ENCODE assay signal across 8 mouse cellular contexts in the genomic region with DNA sequence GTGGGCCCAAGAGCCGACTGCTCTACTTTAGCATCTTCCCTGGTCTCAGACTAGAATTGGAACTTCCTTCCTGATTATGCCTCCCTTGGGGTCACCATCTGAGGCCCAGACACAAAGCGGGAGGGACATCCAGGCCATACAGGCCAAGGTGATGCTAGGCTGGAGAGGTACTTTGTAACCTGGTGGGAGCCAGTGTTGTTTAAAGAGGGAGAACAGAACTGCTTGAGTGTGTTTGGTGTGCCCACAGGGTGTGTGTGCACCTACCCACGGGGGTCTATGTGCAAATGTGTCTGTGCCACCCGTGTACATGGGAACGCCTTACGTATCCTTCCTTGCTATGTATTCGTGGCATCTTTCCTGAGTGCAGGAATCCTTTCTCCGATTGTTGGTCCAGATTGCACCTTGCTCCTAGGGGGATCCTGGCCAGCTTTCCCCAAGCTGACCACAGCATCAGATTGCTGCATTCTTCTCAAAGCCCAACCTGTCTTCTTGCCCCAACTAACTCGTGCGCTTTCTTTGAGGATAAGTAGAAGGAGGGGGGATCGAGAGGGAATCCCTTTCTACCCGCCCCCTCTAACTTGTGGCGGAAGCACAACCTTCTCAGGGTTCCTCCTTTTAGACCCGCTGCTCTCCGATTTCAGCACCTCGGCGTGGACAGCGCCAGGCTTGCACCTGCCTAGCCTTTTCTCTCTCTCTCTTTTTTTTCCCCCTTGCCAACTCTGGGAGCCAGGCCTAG.
DNase-seq lines count a peak whose midpoint lies in the region; ATAC-seq and TF ChIP-seq lines count a peak whose summit lies in the region.

No protein-coding gene starts in this region.

- H3K9ac ChIP-seq in ES-E14 (ENCODE audit: insufficient read depth, low read depth, low read length, poor library complexity, severe bottlenecking) = no peak overlapping the region
- H3K9ac ChIP-seq in stomach, postnatal 0 days (ENCODE audit: low read length) = no peak overlapping the region

- H3K4me3 ChIP-seq in ES-E14 (ENCODE audit: insufficient read depth in 1 of 2, low read depth in 1 of 2, low read length in 2 of 2, poor library complexity in 1 of 2, severe bottlenecking in 1 of 2) = peak overlapping the region in 1 of 2 experiments; percentile 87; a peak in 1 of 4 replicates
- peak overlapping the region; percentile 41; the same call in 1 of the 2 replicates for H3K4me3 ChIP-seq in stomach, postnatal 0 days (ENCODE audit: low read depth, low read length)

- in situ Hi-C loops in ES-E14 (cut with MboI; ENCODE audit: low sequenced_read_pairs in 2 of 2, unreplicated experiment in 2 of 2) = no loop called here

- no peak overlapping the region for H3K27ac ChIP-seq in ES-E14 (ENCODE audit: insufficient read depth, low read depth, low read length, poor library complexity, severe bottlenecking)
- no peak overlapping the region for H3K27ac ChIP-seq in stomach, postnatal 0 days (replicated peaks)

- ATAC-seq in stomach, postnatal 0 days (ENCODE audit: low FRiP score, low TSS enrichment) = no peak; the same call in 1 of the 2 replicates

- H3K27me3 ChIP-seq in stomach, postnatal 0 days (ENCODE audit: control insufficient read depth, insufficient read depth, low read length) = peaks cover 5% of the 10 kb centered on the region; the same call in 1 of the 2 replicates

- H3K4me1 ChIP-seq in ES-E14 (ENCODE audit: control insufficient read depth in 2 of 2, insufficient read depth in 2 of 2, low read length in 2 of 2, poor library complexity in 1 of 2) = peaks cover 2 to 12% of the 10 kb centered on the region in 2 experiments; a peak in 2 of 4 replicates
- no peaks in the 10 kb centered on the region for H3K4me1 ChIP-seq in stomach, postnatal 0 days (replicated peaks; ENCODE audit: control insufficient read depth, insufficient read depth)

- H3K4me2 ChIP-seq in stomach, postnatal 0 days (replicated peaks; ENCODE audit: low read depth) = no peak overlapping the region; the same call in 1 of the 2 replicates

- peak; percentile 54 for DNase-seq in 3T3-L1 (ENCODE audit: low read depth, low spot score)
- DNase-seq in ES-E14 (ENCODE audit: low read depth, low spot score) = peak; percentile 66
- DNase-seq in cerebellum, postnatal 25 days = peak; percentile 73 to 74
- peak; percentile 11 to 70 for DNase-seq in heart, adult 18-20 months
- peak; percentile 38 to 68 for DNase-seq in kidney, adult 8-10 months
- DNase-seq in lung, postnatal 36 days = peak; percentile 49
- DNase-seq in stomach, postnatal 0 days (ENCODE audit: low spot score) = peak; percentile 80
- DNase-seq in layer of hippocampus, adult 8-10 months (ENCODE audit: low spot score in 2 of 2) = no peak

- no peak for TF ChIP-seq EP300 in stomach, postnatal 0 days (optimal IDR thresholded peaks at IDR 0.05)

- WGBS in stomach, postnatal 0 days = 15% methylated on average over 18 of the region's 18 CpGs

- H3K9me3 ChIP-seq in ES-E14 (ENCODE audit: control insufficient read depth, insufficient read depth, low read depth, low read length) = no peaks in the 10 kb centered on the region
- no peaks in the 10 kb centered on the region for H3K9me3 ChIP-seq in stomach, postnatal 0 days (ENCODE audit: control insufficient read depth, low read length)

- TF ChIP-seq CTCF in stomach, postnatal 0 days (IDR thresholded peaks at IDR 0.05; ENCODE audit: low read depth) = no peak

- no peaks in the 10 kb centered on the region for H3K36me3 ChIP-seq in ES-E14 (ENCODE audit: control insufficient read depth, insufficient read depth, low read length, poor library complexity, severe bottlenecking)
- H3K36me3 ChIP-seq in stomach, postnatal 0 days (ENCODE audit: control insufficient read depth, insufficient read depth, low read length) = no peaks in the 10 kb centered on the region

TF ChIP-seq in ES-E14, 5 proteins besides CTCF, POLR2A, EP300 and RAD21:
- TF ChIP-seq ZC3H11A (IDR thresholded peaks at IDR 0.05; ENCODE audit: borderline replicate concordance, low read depth, low read length) = no peak
- TF ChIP-seq HCFC1 (IDR thresholded peaks at IDR 0.05; ENCODE audit: borderline replicate concordance, insufficient read depth, low read length) = no peak
- peak; percentile 83 for TF ChIP-seq ZNF384 (IDR thresholded peaks at IDR 0.05; ENCODE audit: low read depth, low read length)
- TF ChIP-seq MAFK (IDR thresholded peaks at IDR 0.05; ENCODE audit: insufficient read depth, low read depth, low read length) = no peak
- TF ChIP-seq CHD2 (IDR thresholded peaks at IDR 0.05; ENCODE audit: low read depth, low read length) = no peak

Comparison
In these comparisons a context has a peak if more than half of its experiments do, and no peak if none do; other contexts are left out.
1. DNase-seq: peak in 3T3-L1 (single experiment), ES-E14 (single experiment), cerebellum, postnatal 25 days (2 of 2), heart, adult 18-20 months (2 of 2), kidney, adult 8-10 months (2 of 2), lung, postnatal 36 days (single experiment) and stomach, postnatal 0 days (single experiment); none in layer of hippocampus, adult 8-10 months (0 of 2).